Mouse (Mus musculus): Measurements from ENCODE around the gene Rbbp8nl.

DNA sequence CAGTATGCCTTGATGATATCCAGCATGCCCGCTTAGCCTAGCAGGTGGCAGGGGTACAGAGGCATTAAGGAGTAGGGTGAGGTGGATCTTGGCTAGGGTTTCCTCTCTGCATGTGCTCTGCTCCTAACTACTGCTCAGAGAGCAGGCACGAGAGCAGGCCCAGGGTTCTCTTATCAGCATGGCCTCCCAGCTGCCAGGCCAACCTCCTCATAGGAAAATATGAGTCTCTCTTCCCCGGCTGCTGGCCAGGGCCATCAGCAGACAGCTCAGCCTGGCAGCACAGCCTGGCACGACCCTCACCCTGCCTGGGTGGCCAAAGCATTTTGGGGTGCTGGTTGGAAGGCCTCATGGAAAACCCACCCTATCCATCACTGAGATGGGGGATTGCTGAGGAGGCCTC is 21.5 kb upstream of the Rbbp8nl start:
- no peak for TF ChIP-seq POLR2A (IDR thresholded peaks at IDR 0.05; ENCODE audit: borderline replicate concordance, control insufficient read depth, low read depth, low read length)
- TF ChIP-seq CTCF (IDR thresholded peaks at IDR 0.05; ENCODE audit: control insufficient read depth, insufficient read depth, low read length): no peak

Data from bone marrow, adult 2 months (tissue).